8 mouse cellular contexts compared by ENCODE assay signal in the genomic region with DNA sequence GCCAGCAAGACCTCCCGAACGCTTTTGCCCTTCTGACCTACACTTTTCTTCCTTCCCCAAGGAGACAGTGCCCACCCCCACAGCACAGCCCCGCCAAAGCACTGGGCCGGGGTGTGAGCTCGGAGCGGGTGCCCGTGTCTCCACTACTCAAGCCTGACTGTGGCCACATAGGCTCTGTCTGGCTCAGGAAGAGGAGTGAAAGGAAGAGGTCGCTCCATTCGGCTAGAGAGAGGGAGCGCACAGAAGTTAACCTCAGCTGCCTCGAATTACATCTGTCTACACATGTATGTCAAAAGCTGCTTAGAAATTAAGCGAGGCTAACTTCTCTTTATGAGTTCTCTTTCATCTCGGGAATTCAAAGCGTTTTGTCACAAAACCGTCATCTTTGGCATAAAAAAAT.
A peak's percentile ranks its signal among the peaks of the same experiment; 100 is the strongest.
DNase-seq lines count a peak whose midpoint lies in the region; ATAC-seq and TF ChIP-seq lines count a peak whose summit lies in the region.

No protein-coding gene starts in this region.

- H3K36me3 ChIP-seq in intestine, postnatal 0 days (ENCODE audit: control insufficient read depth, insufficient read depth) = no peaks in the 10 kb centered on the region
- no peaks in the 10 kb centered on the region for H3K36me3 ChIP-seq in megakaryocyte, embryonic 14.5 days (replicated peaks; ENCODE audit: low read length)
- H3K36me3 ChIP-seq in splenic B cell, adult 2 months (ENCODE audit: control insufficient read depth, insufficient read depth, low read length, poor library complexity, severe bottlenecking) = no peaks in the 10 kb centered on the region

- peak overlapping the region; percentile 17; the same call in 1 of the 2 replicates for H3K9ac ChIP-seq in intestine, postnatal 0 days (ENCODE audit: low read depth, low read length)

- peak overlapping the region; percentile 51 for H3K4me3 ChIP-seq in layer of hippocampus, adult 2 months
- peak overlapping the region; percentile 31 for H3K4me3 ChIP-seq in intestine, postnatal 0 days (ENCODE audit: low read depth, low read length)
- H3K4me3 ChIP-seq in megakaryocyte, embryonic 14.5 days (replicated peaks) = peak overlapping the region; percentile 67

- DNase-seq in layer of hippocampus, adult 2 months (ENCODE audit: low spot score in 2 of 2) = no peak
- DNase-seq in layer of hippocampus, adult 18-20 months (ENCODE audit: low spot score in 2 of 2) = no peak
- DNase-seq in c-Kit-positive CD71-positive TER-119-positive erythroid progenitor cells, embryonic 14.5 days (ENCODE audit: low spot score) = peak; percentile 7
- peak; percentile 29 to 48 for DNase-seq in heart, adult 18-20 months
- DNase-seq in splenic B cell, adult 2 months (ENCODE audit: low read depth, low spot score) = peak; percentile 28
- DNase-seq in adipocyte (ENCODE audit: low spot score) = no peak

- H3K9me3 ChIP-seq in intestine, postnatal 0 days (ENCODE audit: control insufficient read depth) = no peaks in the 10 kb centered on the region
- no peaks in the 10 kb centered on the region for H3K9me3 ChIP-seq in megakaryocyte, embryonic 14.5 days

- TF ChIP-seq CTCF in layer of hippocampus, adult 2 months (conservative IDR thresholded peaks at IDR 0.05) = no peak
- 0 out of 2 replicates have a peak, but pooled peaks have one; percentile 15 for TF ChIP-seq CTCF in intestine, postnatal 0 days (IDR thresholded peaks at IDR 0.05; ENCODE audit: low read depth)

- peak overlapping the region; percentile 86 for H3K27ac ChIP-seq in layer of hippocampus, adult 2 months
- no peak overlapping the region for H3K27ac ChIP-seq in intestine, postnatal 0 days (ENCODE audit: low read depth, low read length)

- peak overlapping the region; percentile 64 for H3K4me2 ChIP-seq in intestine, postnatal 0 days (replicated peaks; ENCODE audit: low read depth)

- H3K27me3 ChIP-seq in intestine, postnatal 0 days (replicated peaks; ENCODE audit: control insufficient read depth, insufficient read depth, low read length) = no peaks in the 10 kb centered on the region
- no peaks in the 10 kb centered on the region for H3K27me3 ChIP-seq in megakaryocyte, embryonic 14.5 days (replicated peaks)
- H3K27me3 ChIP-seq in splenic B cell, adult 2 months (ENCODE audit: control insufficient read depth, insufficient read depth, low read length, poor library complexity, severe bottlenecking) = no peaks in the 10 kb centered on the region

- no peak for ATAC-seq in intestine, postnatal 0 days

- 0 out of 2 replicates have a peak, but pooled peaks cover 4% of the 10 kb centered on the region for H3K4me1 ChIP-seq in intestine, postnatal 0 days (replicated peaks; ENCODE audit: control insufficient read depth, insufficient read depth, low read length)
- H3K4me1 ChIP-seq in megakaryocyte, embryonic 14.5 days = peaks cover 35% of the 10 kb centered on the region

- WGBS in intestine, postnatal 0 days = 9% methylated on average over 15 of the region's 15 CpGs

Comparison
In these comparisons a context has a peak if more than half of its experiments do, and no peak if none do; other contexts are left out.
1. DNase-seq: peak in c-Kit-positive CD71-positive TER-119-positive erythroid progenitor cells, embryonic 14.5 days (single experiment), heart, adult 18-20 months (2 of 2) and splenic B cell, adult 2 months (single experiment); none in layer of hippocampus, adult 2 months (0 of 2), layer of hippocampus, adult 18-20 months (0 of 2) and adipocyte (single experiment).
2. Peak in every context shown above with its lines, with median percentiles within 50 percentile points of each other: H3K4me3 ChIP-seq.